Mouse (Mus musculus) mouse embryonic stem cell (cell line): ENCODE data around the gene Trove2.

Source experiments
- in situ Hi-C, 2 experiments: fragments of 300-500 bp; cut with MboI; formaldehyde crosslinking; loops; 1 replicate in 1 of 2; 3 replicates in 1 of 2; pipeline ENCODE4 v1.14.3; 2019 to 2020; ENCODE audit warnings: low sequenced_read_pairs in 2 of 2, low pct_unique_long_range_greater_than_20kb in 1 of 2, mixed read lengths in 1 of 2; ENCODE audit not compliant: unreplicated experiment in 1 of 2

The Trove2 gene

GRCm38 (mm10) chr1:143776446-143777411 is at the start of gene Trove2, which contains the start of gene Uchl5:
Trove2 (minus strand) TSS chr1:143777068.
Uchl5 (plus strand) TSS chr1:143777272.
- in situ Hi-C loops: loop anchor here in 1 of 2 experiments (5.0 kb wide), 1 partner anchor 34 kb away; no protein-coding TSS in a partner anchor

GRCm38 (mm10) chr1:143822677-143823076 is 45.8 kb upstream of the Trove2 start:
- in situ Hi-C loops: loop anchor here in 1 of 2 experiments (25.0 kb wide), 2 partner anchors 190 to 540 kb away; partner anchors contain the start of gene Rgs2

- in situ Hi-C loops: loop anchor here in 1 of 2 experiments (25.0 kb wide), 2 partner anchors 192 to 542 kb away; partner anchors contain the start of gene Rgs2
These were observed 43.4 kb upstream of the Trove2 start for GRCm38 (mm10) chr1:143820096-143820877.

- in situ Hi-C loops: loop anchor here (10.0 to 25.0 kb wide), 3 partner anchors 191 to 548 kb away; partner anchors contain the start of gene Rgs2 (in 2 of the 2)
These were observed 37.0 kb upstream of the Trove2 start for GRCm38 (mm10) chr1:143813676-143814360.

- in situ Hi-C loops: loop anchor here in 1 of 2 experiments (25.0 kb wide), 2 partner anchors 203 to 553 kb away; partner anchors contain the start of gene Rgs2
These were observed 32.2 kb upstream of the Trove2 start for GRCm38 (mm10) chr1:143809062-143809461.

- in situ Hi-C loops: loop anchor here in 1 of 2 experiments (25.0 kb wide), 2 partner anchors 209 to 559 kb away; partner anchors contain the start of gene Rgs2
These were observed 26.7 kb upstream of the Trove2 start for GRCm38 (mm10) chr1:143803537-143803936.

GRCm38 (mm10) chr1:143788584-143789227 is 11.8 kb upstream of the Trove2 start:
- in situ Hi-C loops: no loop called here

- in situ Hi-C loops: loop anchor here in 1 of 2 experiments (5.0 kb wide), 1 partner anchor 35 kb away; no protein-coding TSS in a partner anchor
These were observed 820 bp upstream of the Trove2 start for GRCm38 (mm10) chr1:143777558-143778218.

GRCm38 (mm10) chr1:143773909-143774308 is 3.0 kb downstream of the Trove2 start:
- in situ Hi-C loops: no loop called here

- in situ Hi-C loops: no loop called here
These were observed 3.8 kb downstream of the Trove2 start for GRCm38 (mm10) chr1:143773082-143773481.

GRCm38 (mm10) chr1:143770444-143771109 is 6.3 kb downstream of the Trove2 start:
- in situ Hi-C loops: no loop called here

- in situ Hi-C loops: no loop called here
These were observed 10.6 kb downstream of the Trove2 start for GRCm38 (mm10) chr1:143766238-143766637.

GRCm38 (mm10) chr1:143765801-143766200 is 11.1 kb downstream of the Trove2 start:
- in situ Hi-C loops: no loop called here

GRCm38 (mm10) chr1:143764443-143764842 is 12.4 kb downstream of the Trove2 start:
- in situ Hi-C loops: no loop called here

- in situ Hi-C loops: no loop called here
These were observed 14.7 kb downstream of the Trove2 start for GRCm38 (mm10) chr1:143762159-143762558.

GRCm38 (mm10) chr1:143745871-143746270 is 31.0 kb downstream of the Trove2 start:
- in situ Hi-C loops: no loop called here
